Mouse (Mus musculus) common myeloid progenitor, adult 5-6 weeks (primary cell): ENCODE measurements around the gene Syt12. TPM values are rescaled to one million over a fixed set of nuclear protein-coding genes. Genes with fewer than 3 reads are reported as not detected.

Source experiments
- ATAC-seq: replicated peaks from 2 replicates; pipeline ENCODE4 v1.8.0; 2016; ENCODE audit warnings: low read depth, mild to moderate bottlenecking, moderate TSS enrichment, inconsistent platforms; ENCODE audit not compliant: poor library complexity, severe bottlenecking
- total RNA-seq: library from RNA; stranded (forward); fragments of 200-1000, 187-1606 nt; gene quantifications from 2 replicates; pipeline ENCODE4 v1.2.3, GENCODE M21; 2017

Gene Syt12
- total RNA-seq, 1 experiment from 2014 or later: not detected

DNA sequence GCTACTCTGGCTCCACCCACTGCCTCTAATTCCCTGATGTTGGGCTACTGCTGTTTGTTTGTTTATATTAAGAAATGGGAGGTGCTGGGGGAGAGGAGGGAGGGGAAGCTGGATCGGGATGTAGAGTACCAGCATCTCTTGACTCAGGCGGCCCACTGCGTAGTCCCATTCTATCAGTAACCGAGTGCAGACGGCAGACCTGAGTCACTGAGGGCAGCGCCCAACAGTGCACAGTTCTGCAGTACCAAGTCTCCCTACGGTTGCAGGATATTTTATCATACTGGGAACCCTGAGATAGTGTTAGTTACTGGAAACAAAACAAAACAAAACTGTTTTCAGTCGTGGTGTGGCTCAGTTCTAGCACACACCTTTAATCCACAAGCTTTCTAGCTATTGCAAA, 26.1 kb downstream of the Syt12 start:
- ATAC-seq: no peak

- ATAC-seq: no peak
Observed at GRCm38 (mm10) chr19:4450666-4451065, 26.6 kb downstream of the Syt12 start.

DNA sequence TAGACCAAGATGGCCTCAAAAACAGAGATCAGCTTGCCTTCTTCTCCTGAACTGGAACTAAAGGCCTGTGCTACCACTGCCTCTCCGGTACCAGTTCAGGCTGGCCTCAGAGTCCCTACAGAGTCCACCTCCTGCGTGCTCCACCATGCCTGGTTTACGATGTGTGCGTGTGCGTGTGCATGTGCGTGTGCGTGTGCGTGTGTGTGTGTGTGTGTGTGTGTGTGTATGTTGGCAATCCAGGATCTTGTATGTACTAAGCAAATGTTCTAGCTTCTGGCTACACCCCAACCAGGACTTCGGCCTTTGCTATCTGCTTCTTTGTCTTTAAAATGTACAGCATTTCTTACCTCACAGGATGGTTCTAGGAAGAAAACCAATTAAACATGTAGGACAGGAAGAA, 28.0 kb downstream of the Syt12 start:
- ATAC-seq: no peak

GRCm38 (mm10) chr19:4447445-4447844, 29.8 kb downstream of the Syt12 start:
- no peak for ATAC-seq

- ATAC-seq: no peak
Observed at GRCm38 (mm10) chr19:4446661-4447420, 30.4 kb downstream of the Syt12 start.

- ATAC-seq: peak; percentile 70
Observed at GRCm38 (mm10) chr19:4442408-4442807, 34.8 kb downstream of the Syt12 start.

DNA sequence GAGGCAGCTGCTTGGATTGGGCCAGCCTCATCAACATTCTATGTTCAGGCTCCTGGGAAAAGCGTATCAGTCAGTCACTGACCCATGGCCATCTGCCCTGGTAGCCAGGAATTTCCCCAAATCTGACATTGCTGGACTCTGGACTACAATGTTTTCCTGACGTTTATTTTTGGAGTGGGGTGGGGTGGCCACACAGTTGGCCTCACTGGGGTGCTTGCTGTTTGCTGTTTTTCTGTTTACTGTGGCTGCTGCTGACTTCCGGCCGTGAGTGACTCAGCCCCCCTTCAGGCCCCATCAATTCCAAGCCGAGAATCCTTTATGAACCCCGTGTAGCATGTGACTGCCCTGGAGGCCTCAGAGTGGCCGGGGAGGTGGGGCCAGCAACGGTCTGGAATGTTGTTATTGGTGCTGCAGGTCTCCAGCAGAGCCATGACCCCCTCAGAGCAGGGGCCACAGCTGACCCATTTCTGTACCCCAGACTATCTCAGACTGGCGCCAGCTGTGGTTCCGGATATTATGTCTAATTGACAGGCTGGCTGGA, 35.6 kb downstream of the Syt12 start:
- no peak for ATAC-seq

GRCm38 (mm10) chr19:4441090-4441591, 36.1 kb downstream of the Syt12 start:
- peak; percentile 43 for ATAC-seq

GRCm38 (mm10) chr19:4440222-4440621, 37.0 kb downstream of the Syt12 start:
- ATAC-seq: no peak

- ATAC-seq: no peak
Observed at GRCm38 (mm10) chr19:4439161-4439801, 38.0 kb downstream of the Syt12 start, which contains the start of gene Rhod. Gene Rhod, minus strand, starts transcription at chr19:4439432.

DNA sequence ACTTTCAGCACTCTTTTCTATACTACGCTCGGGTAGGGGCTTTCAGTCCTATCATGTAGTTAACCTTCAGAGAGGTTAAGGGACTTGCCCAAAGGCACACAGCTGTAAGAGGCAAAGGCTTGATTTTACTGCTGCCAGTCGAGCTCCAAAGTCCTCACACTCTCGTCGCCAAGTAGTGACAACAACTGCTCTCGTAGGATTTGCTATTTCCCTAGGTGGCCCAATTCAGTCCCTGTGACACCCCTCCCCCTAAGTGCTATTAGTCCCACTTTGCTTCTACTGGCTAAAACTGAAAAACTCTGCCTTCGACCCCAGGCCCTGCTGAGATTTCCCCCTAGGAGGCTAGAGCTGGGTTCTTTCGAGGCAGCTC, 38.5 kb downstream of the Syt12 start:
- ATAC-seq: no peak

DNA sequence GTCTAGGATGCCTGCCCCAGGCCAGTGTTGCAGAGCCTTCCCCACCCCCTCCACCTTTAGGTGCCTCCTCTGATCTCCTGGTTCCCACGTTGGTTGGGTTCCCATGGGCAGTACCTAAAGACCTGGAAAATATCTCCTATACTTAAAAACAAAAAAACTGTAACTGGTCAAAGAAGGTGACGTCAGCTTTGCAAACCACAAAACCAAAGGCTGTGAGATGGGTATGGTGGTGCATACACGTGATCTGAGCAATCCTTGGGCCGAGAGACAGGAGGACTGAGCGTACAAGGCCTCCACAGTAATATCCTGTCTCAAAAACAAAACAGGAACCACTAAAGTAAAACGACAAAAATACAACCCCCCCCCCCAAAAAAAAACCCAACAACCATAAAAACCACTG, 39.4 kb downstream of the Syt12 start:
- peak; percentile 46 for ATAC-seq

DNA sequence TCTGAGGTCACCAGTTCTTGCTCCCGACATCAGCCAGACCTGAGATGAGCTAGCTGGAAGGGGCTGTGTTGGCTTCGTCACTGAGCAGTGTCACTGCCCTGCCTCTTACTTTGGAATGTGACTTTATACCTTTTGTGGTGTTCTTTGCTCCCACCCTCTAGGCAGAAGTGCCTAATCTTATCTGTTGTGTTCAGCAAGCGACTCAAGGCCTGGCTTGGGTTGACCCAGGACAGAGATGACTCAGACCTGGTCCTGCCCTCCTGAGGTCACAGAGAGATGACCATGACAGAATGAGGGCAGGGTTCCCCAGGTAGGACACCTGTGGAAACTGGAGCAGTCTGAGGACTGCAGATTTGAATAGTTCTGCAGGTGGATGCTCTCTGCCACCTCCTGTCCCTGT, 41.0 kb downstream of the Syt12 start:
- ATAC-seq: no peak

DNA sequence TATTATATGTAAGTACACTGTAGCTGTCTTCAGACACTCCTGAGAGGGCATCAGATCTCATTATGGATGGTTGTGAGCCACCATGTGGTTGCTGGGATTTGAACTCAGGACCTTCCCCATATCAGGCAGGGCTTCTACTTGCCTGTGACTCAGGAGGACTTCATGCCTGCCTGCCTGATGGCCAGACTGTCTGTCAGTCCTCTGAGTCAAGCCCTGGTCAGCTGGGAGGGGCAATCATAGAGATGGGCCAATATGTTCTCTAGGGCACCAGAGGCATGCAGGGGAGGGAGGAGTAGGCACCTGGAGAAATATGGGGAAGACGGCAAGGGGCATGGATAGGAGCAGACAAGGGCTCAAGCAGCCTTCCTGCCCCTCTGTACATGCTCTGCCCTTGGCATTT, 42.2 kb downstream of the Syt12 start:
- ATAC-seq: no peak

DNA sequence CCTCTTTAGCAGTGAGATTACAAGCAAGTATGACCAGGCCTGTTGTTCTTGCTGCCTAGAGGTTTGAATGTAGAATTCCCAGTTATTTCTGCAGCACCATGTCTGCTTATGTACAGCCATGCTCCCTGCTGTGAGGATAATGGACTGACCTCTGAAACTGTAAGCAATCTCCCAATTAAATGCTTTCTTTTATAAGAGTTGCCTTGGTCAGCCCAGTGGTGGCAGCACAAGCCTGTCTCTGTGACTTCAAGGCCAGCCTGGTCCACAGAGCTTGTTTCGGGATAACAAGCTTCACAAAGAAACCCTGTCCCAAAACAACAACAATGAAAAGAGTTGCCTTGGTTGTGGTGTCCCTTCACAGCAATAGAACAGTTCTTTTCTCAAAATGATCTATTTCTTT, 43.5 kb downstream of the Syt12 start:
- no peak for ATAC-seq

DNA sequence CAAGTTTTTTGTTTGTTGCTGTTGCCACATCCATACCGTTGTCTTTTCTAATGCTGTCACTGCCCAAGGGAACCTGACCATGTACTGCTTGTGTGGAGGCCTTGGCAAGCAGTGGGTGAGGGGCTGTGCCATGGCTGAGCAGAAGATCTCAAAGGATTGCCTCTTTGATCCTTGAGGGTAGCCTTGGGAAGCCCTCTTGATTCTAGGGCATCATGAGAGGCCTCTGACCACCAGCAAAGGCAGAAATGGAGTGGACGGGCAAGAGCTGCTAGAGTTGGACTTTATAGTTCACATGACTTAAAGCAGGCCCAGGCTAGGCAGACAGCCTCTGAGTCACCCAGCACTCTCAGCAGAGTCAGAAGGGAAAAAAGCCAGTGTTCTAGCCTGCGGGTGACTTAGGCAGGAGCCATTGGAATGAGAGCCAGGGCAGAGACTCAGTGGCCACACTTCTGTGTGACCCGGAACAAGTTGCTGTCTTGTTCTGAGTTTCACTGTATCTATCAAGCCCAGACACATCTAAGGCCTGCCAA, 47.1 kb downstream of the Syt12 start:
- ATAC-seq: no peak

DNA sequence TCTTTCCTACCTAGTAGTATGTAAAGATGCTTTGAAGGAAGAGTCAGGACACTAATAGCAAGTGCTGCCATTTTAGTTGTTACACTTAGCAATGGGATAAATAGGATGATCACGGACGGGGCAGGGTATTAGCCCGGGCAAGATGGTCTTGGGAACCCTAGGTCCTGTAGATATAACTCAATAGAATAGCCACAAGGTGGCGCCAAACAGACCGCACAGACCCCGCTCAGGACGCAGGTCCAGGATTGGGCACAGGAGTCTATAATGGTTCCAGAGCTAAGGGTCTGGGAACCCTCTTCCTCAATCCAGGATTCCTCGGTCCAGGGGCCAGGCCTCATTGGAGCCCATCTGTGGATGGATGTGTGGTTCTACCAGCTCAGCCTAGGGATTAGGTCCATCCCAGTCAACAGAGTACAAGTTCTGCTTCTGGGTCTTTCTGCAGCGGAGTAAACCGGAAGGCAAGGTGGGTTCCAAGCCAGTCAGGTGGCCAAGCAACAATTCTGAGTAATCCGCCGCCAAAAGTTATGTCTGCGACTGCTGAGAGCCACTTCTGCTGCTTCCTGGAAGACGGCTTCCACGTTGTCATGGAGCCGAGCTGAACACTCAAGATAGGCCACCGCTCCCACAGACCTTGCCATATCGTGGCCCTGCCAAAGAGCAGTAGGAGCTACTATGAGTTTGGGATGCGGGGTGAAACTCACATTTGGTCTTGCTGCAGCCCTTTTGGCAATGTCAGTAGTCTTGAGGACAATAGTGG, 51.5 kb downstream of the Syt12 start:
- ATAC-seq: peak; percentile 78

DNA sequence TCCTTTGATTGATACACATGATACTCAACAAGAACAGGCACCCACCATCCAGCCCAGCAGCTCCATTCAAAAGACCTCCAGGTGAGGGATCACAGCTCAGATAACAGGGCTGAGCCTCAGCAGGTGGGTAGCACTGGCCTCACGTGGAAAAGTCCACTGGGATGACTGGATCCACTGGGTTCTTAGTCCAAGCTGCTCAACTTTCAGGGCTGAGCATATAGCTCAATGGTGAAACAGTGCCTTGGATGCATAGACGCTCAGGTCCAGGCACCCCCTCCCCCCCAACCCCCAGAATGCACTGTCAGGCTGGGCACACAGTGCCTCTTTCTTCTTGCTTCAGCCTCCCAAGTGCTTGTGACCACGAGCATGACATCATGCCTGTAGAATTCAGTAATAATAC, 54.2 kb downstream of the Syt12 start:
- ATAC-seq: no peak

DNA sequence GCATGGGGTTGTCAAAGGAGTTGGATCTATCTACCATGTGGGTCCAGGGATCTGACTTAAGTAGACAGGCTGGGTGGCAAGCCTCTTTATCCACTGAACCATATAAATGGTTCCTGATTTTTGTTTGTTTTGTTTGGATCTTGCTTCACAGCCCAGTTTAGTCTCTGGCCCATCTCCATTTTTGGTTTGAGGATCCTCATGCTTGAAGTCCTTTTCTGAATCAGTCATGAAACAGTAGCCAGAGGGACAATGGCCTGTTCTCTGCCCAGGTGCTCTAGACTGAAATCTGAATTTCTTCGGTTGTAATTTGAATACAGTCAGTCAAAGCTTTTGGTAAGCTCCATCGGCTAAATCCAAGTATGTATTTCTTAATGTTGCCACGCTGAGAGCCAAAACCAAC, 54.7 kb downstream of the Syt12 start:
- no peak for ATAC-seq

GRCm38 (mm10) chr19:4420153-4420910, 56.9 kb downstream of the Syt12 start:
- ATAC-seq: no peak
